Mouse (Mus musculus) MEL (cell line): Measurements from ENCODE around the gene Rps6kc1. TPM values are rescaled to one million over a fixed set of nuclear protein-coding genes. Genes with fewer than 3 reads are reported as not detected.

ENCODE experiments used
- DNase-seq: peaks from one replicate; pipeline ENCODE4 v3.0.0; 2011; ENCODE audit warnings: low read depth, low spot score
- H3K27ac ChIP-seq: 2 replicates; pipeline ENCODE4 v1.5.1; 2012; ENCODE audit warnings: low read depth, mild to moderate bottlenecking, control low read depth, low read length, moderate library complexity; ENCODE audit not compliant: control insufficient read depth
- H3K27me3 ChIP-seq, 2 experiments: fragments of 150-350 bp in 1 of 2; sonication (generic) in 1 of 2; 2 replicates each; pipeline ENCODE4 v1.6.1; 2012; ENCODE audit warnings: low read length in 2 of 2, mild to moderate bottlenecking in 2 of 2, improper control_type of control experiment in 1 of 2, moderate library complexity in 1 of 2; ENCODE audit not compliant: insufficient read depth in 2 of 2, control insufficient read depth in 1 of 2
- H3K36me3 ChIP-seq, 2 experiments: 2 replicates each; pipeline ENCODE4 v1.6.1; 2012 to 2014; ENCODE audit warnings: low read length in 2 of 2, improper control_type of control experiment in 1 of 2, inconsistent platforms in 1 of 2, mild to moderate bottlenecking in 1 of 2; ENCODE audit not compliant: insufficient read depth in 2 of 2, control insufficient read depth in 1 of 2
- H3K4me1 ChIP-seq, 2 experiments: fragments of 150-350 bp in 1 of 2; sonication (generic) in 1 of 2; 2 replicates each; pipeline ENCODE4 v1.6.1; 2012; ENCODE audit warnings: low read length in 2 of 2, improper control_type of control experiment in 1 of 2, mild to moderate bottlenecking in 1 of 2; ENCODE audit not compliant: insufficient read depth in 2 of 2, control insufficient read depth in 1 of 2
- H3K4me3 ChIP-seq, 2 experiments: fragments of 150-350 bp in 1 of 2; sonication (generic) in 1 of 2; 2 replicates each; pipeline ENCODE4 v1.5.1; 2012; ENCODE audit warnings: low read depth in 2 of 2, low read length in 2 of 2, mild to moderate bottlenecking in 2 of 2, moderate library complexity in 2 of 2, control low read depth in 1 of 2, improper control_type of control experiment in 1 of 2; ENCODE audit not compliant: control insufficient read depth in 1 of 2, insufficient read depth in 1 of 2
- H3K79me2 ChIP-seq: 2 replicates; pipeline ENCODE4 v1.6.1; 2012; ENCODE audit warnings: mild to moderate bottlenecking, low read length, moderate library complexity; ENCODE audit not compliant: control insufficient read depth, poor library complexity, insufficient read depth
- H3K9ac ChIP-seq: 2 replicates; pipeline ENCODE4 v1.6.1; 2012; ENCODE audit warnings: low read depth, mild to moderate bottlenecking, control low read depth, low read length, moderate library complexity; ENCODE audit not compliant: control insufficient read depth, poor library complexity, severe bottlenecking
- H3K9me3 ChIP-seq: fragments of 150-350 bp; sonication (generic); replicated peaks from 2 replicates; pipeline ENCODE4 v1.6.1; 2012; ENCODE audit warnings: mild to moderate bottlenecking, low read length, improper control_type of control experiment, moderate library complexity; ENCODE audit not compliant: insufficient read depth
- BHLHE40 ChIP-seq: IDR thresholded peaks from 2 replicates; pipeline ENCODE4 v1.6.1; 2012; ENCODE audit warnings: low read depth, mild to moderate bottlenecking, inconsistent platforms, low read length, improper control_type of control experiment, borderline replicate concordance
- CHD1 ChIP-seq: IDR thresholded peaks from 2 replicates; pipeline ENCODE4 v1.6.1; 2012; ENCODE audit warnings: low read depth, mild to moderate bottlenecking, inconsistent platforms, low read length, improper control_type of control experiment
- CHD2 ChIP-seq: IDR thresholded peaks from 2 replicates; pipeline ENCODE4 v1.6.1; 2011; ENCODE audit warnings: low read length, improper control_type of control experiment
- ELF1 ChIP-seq: IDR thresholded peaks from 2 replicates; pipeline ENCODE4 v1.6.1; 2014; ENCODE audit warnings: low read depth, mild to moderate bottlenecking, inconsistent platforms, low read length, improper control_type of control experiment, moderate library complexity
- ETS1 ChIP-seq: IDR thresholded peaks from 2 replicates; pipeline ENCODE4 v1.6.1; 2012; ENCODE audit warnings: low read depth, mild to moderate bottlenecking, inconsistent platforms, low read length, improper control_type of control experiment, moderate library complexity
- GABPA ChIP-seq: IDR thresholded peaks from 2 replicates; pipeline ENCODE4 v1.6.1; 2012; ENCODE audit warnings: low read depth, mild to moderate bottlenecking, inconsistent platforms, low read length, improper control_type of control experiment, moderate library complexity
- GATA1 ChIP-seq: IDR thresholded peaks from 2 replicates; pipeline ENCODE4 v1.6.1; 2011; ENCODE audit warnings: low read depth, low read length, improper control_type of control experiment
- JUND ChIP-seq: IDR thresholded peaks from 2 replicates; pipeline ENCODE4 v1.6.1; 2011; ENCODE audit warnings: low read depth, mild to moderate bottlenecking, improper control_type of control experiment, low read length
- MAX ChIP-seq: IDR thresholded peaks from 2 replicates; pipeline ENCODE4 v1.6.1; 2011; ENCODE audit warnings: low read length, improper control_type of control experiment
- MEF2A ChIP-seq: IDR thresholded peaks from 2 replicates; pipeline ENCODE4 v1.6.1; 2014; ENCODE audit warnings: low read depth, mild to moderate bottlenecking, inconsistent platforms, low read length, improper control_type of control experiment; ENCODE audit not compliant: poor library complexity, insufficient replicate concordance, severe bottlenecking; ENCODE audit errors: extremely low read depth
- MYB ChIP-seq: IDR thresholded peaks from 2 replicates; pipeline ENCODE4 v1.6.1; 2011; ENCODE audit warnings: mild to moderate bottlenecking, low read depth, low read length, improper control_type of control experiment
- MYC ChIP-seq: IDR thresholded peaks from 2 replicates; pipeline ENCODE4 v1.6.1; 2011; ENCODE audit warnings: low read depth, mild to moderate bottlenecking, low read length, improper control_type of control experiment, moderate library complexity
- NELFE ChIP-seq: IDR thresholded peaks from 2 replicates; pipeline ENCODE4 v1.6.1; 2011; ENCODE audit warnings: low read depth, low read length, improper control_type of control experiment
- NRF1 ChIP-seq: IDR thresholded peaks from 2 replicates; pipeline ENCODE4 v1.6.1; 2014; ENCODE audit warnings: low read depth, mild to moderate bottlenecking, inconsistent platforms, low read length, improper control_type of control experiment, moderate library complexity; ENCODE audit not compliant: poor library complexity, insufficient read depth, severe bottlenecking
- POLR2AphosphoS2 ChIP-seq: IDR thresholded peaks from 2 replicates; pipeline ENCODE4 v1.6.1; 2011; ENCODE audit warnings: low read length, improper control_type of control experiment
- POLR2AphosphoS5 ChIP-seq: IDR thresholded peaks from 2 replicates; pipeline ENCODE4 v1.6.1; 2012; ENCODE audit warnings: low read depth, borderline replicate concordance, mild to moderate bottlenecking, inconsistent platforms, low read length, moderate library complexity, mixed read lengths
- TAL1 ChIP-seq: IDR thresholded peaks from 2 replicates; pipeline ENCODE4 v1.6.1; 2012; ENCODE audit warnings: mild to moderate bottlenecking, inconsistent platforms, low read length, moderate library complexity, mixed read lengths
- TBP ChIP-seq: IDR thresholded peaks from 2 replicates; pipeline ENCODE4 v1.8.0; 2011; ENCODE audit warnings: low read depth, low read length, improper control_type of control experiment
- UBTF ChIP-seq: IDR thresholded peaks from 2 replicates; pipeline ENCODE4 v1.6.1; 2012; ENCODE audit warnings: low read depth, mild to moderate bottlenecking, inconsistent platforms, low read length, improper control_type of control experiment, moderate library complexity, borderline replicate concordance; ENCODE audit not compliant: insufficient read depth
- USF2 ChIP-seq, 2 experiments: IDR thresholded peaks; 2 replicates each; pipeline ENCODE4 v1.6.1; 2011 to 2012; ENCODE audit warnings: improper control_type of control experiment in 2 of 2, low read length in 2 of 2, borderline replicate concordance in 1 of 2, inconsistent platforms in 1 of 2, low read depth in 1 of 2, mild to moderate bottlenecking in 1 of 2; ENCODE audit not compliant: insufficient read depth in 1 of 2
- ZC3H11A ChIP-seq: IDR thresholded peaks from 2 replicates; pipeline ENCODE4 v1.6.1; 2012; ENCODE audit warnings: low read depth, mild to moderate bottlenecking, inconsistent platforms, low read length, improper control_type of control experiment
- ZKSCAN1 ChIP-seq: IDR thresholded peaks from 2 replicates; pipeline ENCODE4 v1.6.1; 2012; ENCODE audit warnings: low read depth, mild to moderate bottlenecking, inconsistent platforms, low read length, improper control_type of control experiment, moderate library complexity
- ZMIZ1 ChIP-seq: IDR thresholded peaks from 2 replicates; pipeline ENCODE4 v1.6.1; 2012; ENCODE audit warnings: low read depth, mild to moderate bottlenecking, inconsistent platforms, low read length, improper control_type of control experiment, moderate library complexity
- ZNF384 ChIP-seq: IDR thresholded peaks from 2 replicates; pipeline ENCODE4 v1.6.1; 2012; ENCODE audit warnings: low read depth, mild to moderate bottlenecking, inconsistent platforms, low read length, improper control_type of control experiment
- polyA plus RNA-seq, 2 experiments: library from polyadenylated mRNA; stranded (reverse) in 1 of 2; unstranded in 1 of 2; fragments of >175 nt in 1 of 2; fragments of >200 nt in 1 of 2; gene quantifications; 2 replicates each; pipeline versions ENCODE4 v1.2.1 to v1.2.4; 2012; ENCODE audit warnings: low replicate concordance in 2 of 2, low read depth in 1 of 2; ENCODE audit not compliant: insufficient read length in 2 of 2, insufficient read depth in 1 of 2, missing spikeins in 1 of 2
- total RNA-seq: library from RNA; depleted of rRNA; stranded (reverse); fragments of 300-350 nt; gene quantifications from 2 replicates; pipeline ENCODE4 v1.2.3, GENCODE M21; 2012

The Rps6kc1 gene
- total and polyA plus RNA-seq, 3 experiments, result 26.2 to 26.5 TPM; not detected in 1

GRCm38 (mm10) chr1:190655651-190656050, 255.9 kb downstream of the Rps6kc1 start:
- no peaks in the 10 kb centered on the region for H3K79me2 ChIP-seq
- H3K27ac ChIP-seq, result no peak overlapping the region
- H3K9ac ChIP-seq, result no peak overlapping the region
- H3K9me3 ChIP-seq, result no peaks in the 10 kb centered on the region
- no peak for TF ChIP-seq MEF2A
- TF ChIP-seq, all 39 proteins: peak for 0
- DNase-seq, result no peak
- Histone ChIP-seq H3K36me3 (no peaks in the 10 kb centered on the region), H3K4me1 (no peaks in the 10 kb centered on the region), H3K4me3 (no peak overlapping the region), H3K27me3 (no peaks in the 10 kb centered on the region)

GRCm38 (mm10) chr1:190655081-190655480, 256.5 kb downstream of the Rps6kc1 start:
- no peaks in the 10 kb centered on the region for H3K9me3 ChIP-seq
- no peaks in the 10 kb centered on the region for H3K4me1 ChIP-seq
- no peaks in the 10 kb centered on the region for H3K79me2 ChIP-seq
- H3K4me3 ChIP-seq, result no peak overlapping the region
- TF ChIP-seq ZC3H11A (no peak), JUND (no peak), NELFE (no peak), ZNF384 (no peak), MYB (no peak), MYC (no peak)
- no peak for DNase-seq
- H3K36me3 ChIP-seq, result no peaks in the 10 kb centered on the region
- H3K9ac ChIP-seq, result no peak overlapping the region
- H3K27ac ChIP-seq, result no peak overlapping the region
- no peaks in the 10 kb centered on the region for H3K27me3 ChIP-seq

GRCm38 (mm10) chr1:190654694-190655001, 256.9 kb downstream of the Rps6kc1 start:
- Histone ChIP-seq H3K27me3 (no peaks in the 10 kb centered on the region), H3K4me1 (no peaks in the 10 kb centered on the region)

More at GRCm38 (mm10) chr1:190654694-190655001, 256.9 kb downstream of the Rps6kc1 start:
- no peaks in the 10 kb centered on the region for H3K79me2 ChIP-seq
- H3K27ac ChIP-seq, result no peak overlapping the region
- H3K9me3 ChIP-seq, result no peaks in the 10 kb centered on the region
- no peaks in the 10 kb centered on the region for H3K36me3 ChIP-seq
- H3K9ac ChIP-seq, result no peak overlapping the region
- H3K4me3 ChIP-seq, result no peak overlapping the region
- TF ChIP-seq JUND (no peak), GATA1 (no peak), ZMIZ1 (no peak), MEF2A (no peak), CHD2 (no peak), CHD1 (no peak), ETS1 (no peak), NRF1 (no peak), TAL1 (no peak), BHLHE40 (no peak), MAX (no peak), UBTF (no peak), ELF1 (no peak), ZKSCAN1 (no peak), POLR2AphosphoS5 (no peak), ZNF384 (no peak), GABPA (no peak), USF2 (IDR thresholded peaks at IDR 0.05; ENCODE audit: borderline replicate concordance in 1 of 2, insufficient read depth in 1 of 2, low read depth in 1 of 2, low read length in 2 of 2) (no peak), POLR2AphosphoS2 (no peak), TBP (no peak)
- no peak for DNase-seq
